Mouse (Mus musculus) stomach, postnatal 0 days (tissue): ENCODE data around the gene Cox10.

Experiments
- CTCF ChIP-seq: IDR thresholded peaks from 2 replicates; pipeline ENCODE4 v1.5.1; 2016; ENCODE audit warnings: antibody characterized with exemption, low read depth, mild to moderate bottlenecking, moderate library complexity
- EP300 ChIP-seq: optimal IDR thresholded peaks from 2 replicates; pipeline ENCODE3; 2016; ENCODE audit warnings: antibody characterized with exemption

GRCm38 (mm10) chr11:64022403-64023047 lies 56.7 kb downstream of the Cox10 start:
- TF ChIP-seq EP300 (no peak), CTCF (no peak)
